In genomic region chr16:38132210-38132609, GRCm38 (mm10) we compare ENCODE assay signal across 10 mouse cellular contexts. TPM values are rescaled to one million over a fixed set of nuclear protein-coding genes. Genes with fewer than 3 reads are reported as not detected.
A peak's percentile ranks its signal among the peaks of the same experiment; 100 is the strongest.
DNase-seq lines count a peak whose midpoint lies in the region; ATAC-seq lines count a peak whose summit lies in the region.
"Had no signal": no experiment of that assay in that cellular context is flagged by ENCODE, and none has a peak within 500 bp of the region (broad histone marks: within the 10 kb centered on the region; RNA-seq: fewer than 3 reads in every experiment).

No protein-coding gene starts in this region.

- H3K4me1 ChIP-seq in hindbrain, embryonic 12.5 days: peaks cover 45% of the 10 kb centered on the region
- peaks cover 13% of the 10 kb centered on the region for H3K4me1 ChIP-seq in hindbrain, embryonic 16.5 days (ENCODE audit: control insufficient read depth, insufficient read depth, low read depth, low read length)
- H3K4me1 ChIP-seq in lung, embryonic 16.5 days (replicated peaks; ENCODE audit: control insufficient read depth, insufficient read depth, low read length): peaks cover 29% of the 10 kb centered on the region
- peaks cover 86% of the 10 kb centered on the region for H3K4me1 ChIP-seq in megakaryocyte, embryonic 14.5 days

- H3K27ac ChIP-seq in hindbrain, embryonic 12.5 days: 0 out of 2 replicates have a peak overlapping the region, but pooled peaks have one; percentile 2
- no peak overlapping the region for H3K27ac ChIP-seq in hindbrain, embryonic 16.5 days (ENCODE audit: low read depth, low read length)
- H3K27ac ChIP-seq in lung, embryonic 16.5 days (ENCODE audit: low read length): 0 out of 2 replicates have a peak overlapping the region, but pooled peaks have one; percentile 33

- WGBS in hindbrain, embryonic 12.5 days: 48% methylated on average over 7 of the region's 7 CpGs
- 45% methylated on average over 7 of the region's 7 CpGs for WGBS in hindbrain, embryonic 16.5 days
- WGBS in lung, embryonic 16.5 days: 59% methylated on average over 7 of the region's 7 CpGs

- DNase-seq in adrenal gland, postnatal 14 days: peak; percentile 27
- no peak for DNase-seq in adrenal gland, postnatal 4 days (ENCODE audit: low spot score in 2 of 2)
- no peak for DNase-seq in lung, postnatal 14 days
- DNase-seq in ovary, postnatal 36 days (ENCODE audit: low spot score): no peak
- DNase-seq: cerebellum, postnatal 36 days had no signal

- no peaks in the 10 kb centered on the region for H3K9me3 ChIP-seq in hindbrain, embryonic 12.5 days (replicated peaks)
- H3K9me3 ChIP-seq in hindbrain, embryonic 16.5 days (ENCODE audit: control insufficient read depth, low read length): no peaks in the 10 kb centered on the region
- no peaks in the 10 kb centered on the region for H3K9me3 ChIP-seq in lung, embryonic 16.5 days (ENCODE audit: control insufficient read depth, low read length)
- no peaks in the 10 kb centered on the region for H3K9me3 ChIP-seq in megakaryocyte, embryonic 14.5 days

- no peaks in the 10 kb centered on the region for H3K36me3 ChIP-seq in hindbrain, embryonic 12.5 days
- H3K36me3 ChIP-seq in hindbrain, embryonic 16.5 days (ENCODE audit: control insufficient read depth, insufficient read depth, low read length): no peaks in the 10 kb centered on the region
- no peaks in the 10 kb centered on the region for H3K36me3 ChIP-seq in lung, embryonic 16.5 days (ENCODE audit: control insufficient read depth, insufficient read depth, low read length)
- H3K36me3 ChIP-seq in megakaryocyte, embryonic 14.5 days (replicated peaks; ENCODE audit: low read length): peaks cover 17% of the 10 kb centered on the region

- no peak overlapping the region for H3K4me3 ChIP-seq in hindbrain, embryonic 12.5 days
- H3K4me3 ChIP-seq in hindbrain, embryonic 16.5 days (ENCODE audit: low read length): no peak overlapping the region
- H3K4me3 ChIP-seq in lung, embryonic 16.5 days (ENCODE audit: low read length): no peak overlapping the region
- H3K4me3 ChIP-seq in megakaryocyte, embryonic 14.5 days (replicated peaks): peak overlapping the region; percentile 89

- no peaks in the 10 kb centered on the region for H3K27me3 ChIP-seq in hindbrain, embryonic 12.5 days
- no peaks in the 10 kb centered on the region for H3K27me3 ChIP-seq in hindbrain, embryonic 16.5 days (replicated peaks; ENCODE audit: control insufficient read depth, insufficient read depth, low read length)
- no peaks in the 10 kb centered on the region for H3K27me3 ChIP-seq in lung, embryonic 16.5 days (ENCODE audit: control insufficient read depth, insufficient read depth, low read depth, low read length)
- no peaks in the 10 kb centered on the region for H3K27me3 ChIP-seq in megakaryocyte, embryonic 14.5 days (replicated peaks)

- no peak overlapping the region for H3K4me2 ChIP-seq in hindbrain, embryonic 12.5 days (replicated peaks)
- no peak overlapping the region for H3K4me2 ChIP-seq in hindbrain, embryonic 16.5 days (ENCODE audit: low read length)
- peak overlapping the region; percentile 25; the same call in 1 of the 2 replicates for H3K4me2 ChIP-seq in lung, embryonic 16.5 days (ENCODE audit: low read depth, low read length)
- H3K4me2 ChIP-seq: midbrain, embryonic 11.5 days had no signal

- ATAC-seq in hindbrain, embryonic 12.5 days (ENCODE audit: low FRiP score): no peak
- ATAC-seq in hindbrain, embryonic 16.5 days: no peak
- no peak; the same call in 1 of the 2 replicates for ATAC-seq in lung, embryonic 16.5 days (ENCODE audit: low read depth)

- no peak overlapping the region for H3K9ac ChIP-seq in hindbrain, embryonic 12.5 days
- no peak overlapping the region for H3K9ac ChIP-seq in hindbrain, embryonic 16.5 days (ENCODE audit: low read depth, low read length)
- no peak overlapping the region for H3K9ac ChIP-seq in lung, embryonic 16.5 days (ENCODE audit: low read length)

RNA-seq across cellular contexts. Expression of gene Gsk3b, which starts 43.4 kb away (rescaled TPM):
- total RNA-seq in adrenal gland, postnatal 14 days (2021): 62.3 and 64.9 TPM in 2 replicates
- 10 to 100 TPM; 77.3 to 86.8 TPM for total RNA-seq in adrenal gland, postnatal 4 days (2021)
- 139 and 145 TPM in 2 replicates for polyA plus RNA-seq in hindbrain, embryonic 12.5 days (2016; fragmentation: Nextera tagmentation; extraction: Ambion mirVana)
- polyA plus RNA-seq in hindbrain, embryonic 16.5 days (2015; fragmentation: Nextera tagmentation; extraction: Ambion mirVana): 123 and 131 TPM in 2 replicates
- polyA plus RNA-seq in lung, embryonic 16.5 days (2015; fragmentation: Nextera tagmentation; extraction: Ambion mirVana): 44.5 and 47.3 TPM in 2 replicates
- polyA plus RNA-seq in megakaryocyte, embryonic 14.5 days (2012; ENCODE audit: insufficient read depth, low replicate concordance): 5.8 and 14.0 TPM in 2 replicates
